Mouse (Mus musculus) ES-E14 (cell line): Measurements from ENCODE around the gene Smarcd1. TPM values are rescaled to one million over a fixed set of nuclear protein-coding genes. Genes with fewer than 3 reads are reported as not detected.

ENCODE experiments used
- DNase-seq: peaks from one replicate; pipeline ENCODE4 v3.0.0-alpha.2; 2013; ENCODE audit warnings: low read depth, low spot score
- H3K27ac ChIP-seq: 2 replicates; pipeline ENCODE4 v1.5.1; 2012; ENCODE audit warnings: low read depth, mild to moderate bottlenecking, low read length, moderate library complexity, mixed read lengths; ENCODE audit not compliant: poor library complexity, insufficient read depth, severe bottlenecking
- H3K36me3 ChIP-seq: 2 replicates; pipeline ENCODE4 v1.6.1; 2012; ENCODE audit warnings: mild to moderate bottlenecking, low read length, moderate library complexity, mixed read lengths; ENCODE audit not compliant: control insufficient read depth, poor library complexity, insufficient read depth, severe bottlenecking
- H3K4me1 ChIP-seq, 2 experiments: fragments of 150-350 bp in 1 of 2; sonication (generic) in 1 of 2; 2 replicates each; pipeline ENCODE4 v1.6.1; 2012; ENCODE audit warnings: low read length in 2 of 2, mild to moderate bottlenecking in 1 of 2, mixed read lengths in 1 of 2; ENCODE audit not compliant: control insufficient read depth in 2 of 2, insufficient read depth in 2 of 2, poor library complexity in 1 of 2
- H3K4me3 ChIP-seq, 2 experiments: fragments of 150-350 bp in 1 of 2; sonication (generic) in 1 of 2; 2 replicates each; pipeline ENCODE4 v1.5.1; 2012; ENCODE audit warnings: low read length in 2 of 2, low read depth in 1 of 2, mild to moderate bottlenecking in 1 of 2, mixed read lengths in 1 of 2; ENCODE audit not compliant: insufficient read depth in 1 of 2, poor library complexity in 1 of 2, severe bottlenecking in 1 of 2
- H3K9ac ChIP-seq: 2 replicates; pipeline ENCODE4 v1.6.1; 2012; ENCODE audit warnings: low read depth, mild to moderate bottlenecking, low read length, mixed read lengths; ENCODE audit not compliant: poor library complexity, insufficient read depth, severe bottlenecking
- H3K9me3 ChIP-seq: fragments of 150-350 bp; sonication (generic); 2 replicates; pipeline ENCODE4 v1.6.1; 2012; ENCODE audit warnings: low read depth, mild to moderate bottlenecking, low read length; ENCODE audit not compliant: control insufficient read depth, insufficient read depth
- CHD2 ChIP-seq: IDR thresholded peaks from 2 replicates; pipeline ENCODE4 v1.6.1; 2014; ENCODE audit warnings: mild to moderate bottlenecking, low read depth, low read length, inconsistent platforms
- HCFC1 ChIP-seq: IDR thresholded peaks from 2 replicates; pipeline ENCODE4 v1.6.1; 2012; ENCODE audit warnings: low read length, inconsistent platforms, borderline replicate concordance; ENCODE audit not compliant: insufficient read depth
- MAFK ChIP-seq: IDR thresholded peaks from 2 replicates; pipeline ENCODE4 v1.6.1; 2014; ENCODE audit warnings: mild to moderate bottlenecking, low read depth, low read length, inconsistent platforms; ENCODE audit not compliant: insufficient read depth
- ZC3H11A ChIP-seq: IDR thresholded peaks from 2 replicates; pipeline ENCODE4 v1.6.1; 2012; ENCODE audit warnings: low read depth, mild to moderate bottlenecking, inconsistent platforms, low read length, borderline replicate concordance
- ZNF384 ChIP-seq: IDR thresholded peaks from 2 replicates; pipeline ENCODE4 v1.6.1; 2012; ENCODE audit warnings: low read depth, low read length, inconsistent platforms
- in situ Hi-C, 2 experiments: fragments of 600-800 bp; cut with MboI; formaldehyde crosslinking; loops; one replicate each; pipeline ENCODE4 v1.15.1; 2025; ENCODE audit warnings: low sequenced_read_pairs in 2 of 2, inconsistent platforms in 1 of 2; ENCODE audit not compliant: unreplicated experiment in 2 of 2
- total RNA-seq: library from RNA; depleted of rRNA; stranded (reverse); fragments of 300-350 nt; gene quantifications from 2 replicates; pipeline ENCODE4 v1.2.3, GENCODE M21; 2012

Smarcd1 gene
- total RNA-seq, 1 experiment = 76.3 TPM

DNA sequence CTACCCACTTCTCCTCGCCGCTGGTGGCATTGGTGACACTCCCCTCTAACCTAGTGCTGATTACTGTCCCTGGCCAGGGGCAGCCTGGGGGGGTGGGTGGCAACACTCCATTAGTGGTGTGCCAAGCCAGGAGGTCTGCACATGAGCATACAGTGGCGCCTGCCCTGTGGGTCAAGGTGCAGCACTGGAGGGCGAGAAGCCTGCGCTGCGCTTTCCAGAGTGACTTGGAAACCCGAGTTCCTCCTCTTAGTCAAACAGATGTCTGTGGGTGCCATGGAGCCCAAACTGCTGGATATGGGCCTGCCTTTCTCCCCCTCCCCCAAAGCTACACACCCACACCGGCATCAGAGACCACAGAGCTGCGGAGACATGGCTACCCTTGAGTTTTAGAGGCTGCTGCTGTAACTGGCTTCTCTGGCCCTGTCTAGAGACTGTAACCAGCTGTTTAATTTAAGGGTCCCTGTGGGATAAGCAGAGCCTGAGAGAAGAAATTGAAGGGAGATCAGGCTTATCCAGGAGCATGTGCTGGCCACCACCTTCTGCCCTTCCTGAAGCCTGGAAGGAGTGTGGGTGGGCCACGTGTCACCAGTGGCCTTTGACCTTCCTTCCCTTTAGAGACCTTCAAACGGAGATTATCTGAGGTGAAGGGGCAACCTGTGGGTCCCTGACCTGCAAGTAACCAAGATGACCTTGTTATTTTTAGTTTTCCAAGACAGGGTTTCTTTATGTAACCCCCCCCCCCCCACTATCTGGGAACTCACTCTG is 14.2 kb downstream of the Smarcd1 start:
- no peak overlapping the region for H3K4me3 ChIP-seq
- peaks cover 0 to 29% of the 10 kb centered on the region in 2 experiments; a peak in 3 of 4 replicates for H3K4me1 ChIP-seq
- no peak overlapping the region for H3K9ac ChIP-seq
- TF ChIP-seq ZNF384 (no peak), CHD2 (no peak), HCFC1 (no peak), ZC3H11A (no peak), MAFK (no peak)
- in situ Hi-C loops = loop anchor here in 1 of 2 experiments (10.0 kb wide), 1 partner anchor 189 kb away; no protein-coding TSS in a partner anchor
- peaks cover 22% of the 10 kb centered on the region for H3K36me3 ChIP-seq
- no peak for DNase-seq
- no peak overlapping the region for H3K27ac ChIP-seq
- no peaks in the 10 kb centered on the region for H3K9me3 ChIP-seq

DNA sequence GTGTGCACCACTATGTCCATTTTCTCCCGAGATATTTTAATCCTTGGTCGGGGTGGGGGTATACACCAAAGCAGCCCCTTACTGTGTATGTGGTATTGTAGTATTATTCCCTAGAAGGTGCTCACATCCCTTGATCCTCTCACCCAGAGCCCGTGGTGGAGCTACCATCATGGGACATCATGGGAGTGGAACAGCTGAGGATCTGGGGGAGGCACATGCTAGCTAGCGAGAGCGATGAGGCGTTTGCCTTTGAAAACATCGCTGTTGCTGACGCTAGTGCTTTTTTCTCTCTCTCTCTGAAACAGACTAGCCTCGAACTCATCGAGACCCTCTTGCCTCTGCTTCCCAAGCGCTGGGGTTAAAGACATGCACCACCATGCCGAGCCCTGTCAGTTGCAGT is 14.9 kb downstream of the Smarcd1 start:
- TF ChIP-seq CHD2 (no peak), MAFK (no peak), ZNF384 (no peak), ZC3H11A (no peak), HCFC1 (no peak)
- Histone ChIP-seq H3K9ac (no peak overlapping the region), H3K4me1 (peaks cover 0 to 25% of the 10 kb centered on the region in 2 experiments; a peak in 3 of 4 replicates), H3K4me3 (no peak overlapping the region), H3K36me3 (peaks cover 17% of the 10 kb centered on the region), H3K27ac (no peak overlapping the region), H3K9me3 (no peaks in the 10 kb centered on the region)
- in situ Hi-C loops = loop anchor here in 1 of 2 experiments (10.0 kb wide), 1 partner anchor 188 kb away; no protein-coding TSS in a partner anchor
- no peak for DNase-seq

DNA sequence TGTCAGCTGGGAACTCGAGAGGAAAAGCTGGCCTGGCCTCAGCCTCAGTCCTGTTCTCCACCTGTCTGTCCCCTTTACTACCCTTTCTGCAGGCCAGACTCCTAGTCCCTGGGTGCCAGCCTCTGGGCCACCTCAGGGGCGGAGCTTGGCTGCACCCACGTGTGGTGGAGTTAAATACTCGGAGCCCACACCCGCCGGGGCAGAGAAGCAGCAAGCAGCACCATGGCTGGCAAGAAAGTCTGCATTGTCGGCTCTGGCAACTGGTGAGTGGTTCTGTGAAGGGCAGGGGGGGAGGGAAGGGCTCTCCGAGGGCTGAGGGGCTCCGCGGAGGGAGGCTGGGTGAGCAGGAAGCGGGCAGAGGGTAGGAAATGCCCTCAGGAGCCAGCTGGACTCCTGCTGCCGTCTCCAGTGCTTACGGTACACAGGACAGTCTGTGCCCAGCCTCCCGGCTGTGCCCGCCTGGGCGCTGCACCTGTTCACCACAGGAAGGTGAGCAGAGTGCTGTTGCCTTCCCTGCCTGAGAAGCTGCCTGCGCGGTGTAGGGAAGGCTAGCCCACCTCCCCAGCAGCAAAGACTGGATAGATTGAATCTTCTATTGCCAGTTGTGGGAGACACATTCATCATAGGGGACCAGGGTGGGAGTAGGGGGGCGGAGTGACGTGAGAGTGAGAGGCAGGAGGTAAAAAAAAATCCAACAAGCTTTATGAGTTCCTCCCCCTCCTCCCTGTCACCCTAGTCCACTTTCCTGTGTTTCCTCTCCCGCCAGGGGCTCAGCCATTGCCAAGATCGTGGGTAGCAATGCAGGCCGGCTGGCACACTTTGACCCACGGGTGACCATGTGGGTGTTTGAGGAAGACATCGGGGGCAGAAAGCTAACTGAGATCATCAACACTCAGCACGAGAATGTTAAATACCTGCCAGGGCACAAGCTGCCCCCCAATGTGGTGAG is 15.7 kb downstream of the Smarcd1 start, which contains the start of gene Gpd1:
Gpd1 (plus strand) TSS at position 130 of the 949 bp plus-strand sequence.
- peaks cover 0 to 28% of the 10 kb centered on the region in 2 experiments; a peak in 3 of 4 replicates for H3K4me1 ChIP-seq
- H3K36me3 ChIP-seq = peaks cover 11% of the 10 kb centered on the region
- no peak within 1 kb of the TSS for H3K9ac ChIP-seq
- H3K27ac ChIP-seq = no peak within 1 kb of the TSS
- TF ChIP-seq ZNF384 (no peak), ZC3H11A (no peak), CHD2 (no peak), MAFK (no peak), HCFC1 (no peak)
- no peak within 1 kb of the TSS for H3K4me3 ChIP-seq
- in situ Hi-C loops = loop anchor here in 1 of 2 experiments (10.0 kb wide), 1 partner anchor 187 kb away; no protein-coding TSS in a partner anchor
- no peaks in the 10 kb centered on the region for H3K9me3 ChIP-seq
- no peak for DNase-seq

DNA sequence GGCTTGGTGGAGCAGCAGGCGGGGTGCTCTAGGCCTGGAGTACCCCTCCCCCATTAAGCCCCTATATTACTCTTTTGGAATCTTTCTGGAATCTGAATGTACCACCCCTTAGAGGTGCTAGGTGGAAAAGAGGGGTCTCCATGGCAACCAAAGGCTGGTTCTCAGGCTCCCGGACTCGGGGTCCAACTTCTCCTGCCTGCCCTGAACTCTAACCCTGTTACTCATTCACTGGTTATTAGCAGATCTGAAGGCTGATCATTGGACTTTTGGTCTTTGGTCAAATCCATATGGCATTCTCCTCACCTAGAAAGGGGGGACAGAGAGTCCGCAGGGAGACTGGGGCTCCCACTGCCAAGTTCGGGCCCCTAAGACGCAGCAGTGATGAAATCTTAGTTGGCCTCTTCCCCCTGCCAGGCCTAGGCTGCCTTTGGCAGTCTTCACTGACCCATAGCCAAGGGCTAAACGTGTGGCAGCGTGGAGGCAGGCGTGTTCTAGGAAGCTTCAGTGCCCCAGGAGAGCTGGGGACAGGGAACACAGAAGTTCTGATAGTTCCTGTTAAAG is 16.6 kb downstream of the Smarcd1 start:
- in situ Hi-C loops = loop anchor here in 1 of 2 experiments (10.0 kb wide), 1 partner anchor 186 kb away; no protein-coding TSS in a partner anchor
- no peak for DNase-seq
- Histone ChIP-seq H3K9ac (no peak overlapping the region), H3K4me3 (no peak overlapping the region), H3K9me3 (no peaks in the 10 kb centered on the region), H3K27ac (no peak overlapping the region), H3K36me3 (peaks cover 8% of the 10 kb centered on the region), H3K4me1 (peaks cover 0 to 30% of the 10 kb centered on the region in 2 experiments; a peak in 2 of 4 replicates)
- TF ChIP-seq MAFK (no peak), ZNF384 (no peak), ZC3H11A (no peak), HCFC1 (no peak), CHD2 (no peak)
